Mouse (Mus musculus) liver, postnatal 0 days (tissue): Measurements from ENCODE around the gene Zfp644. TPM values are rescaled to one million over a fixed set of nuclear protein-coding genes. Genes with fewer than 3 reads are reported as not detected.

Source experiments
- ATAC-seq: fragments of 200-750 bp; cut with Nextera tagmentation; 2 replicates; pipeline ENCODE4 v1.8.0; 2017; ENCODE audit warnings: mild to moderate bottlenecking, moderate library complexity
- DNase-seq: peaks from one replicate; pipeline ENCODE4 v3.0.0-alpha.2; 2016
- H3K27ac ChIP-seq: fragments of 300-500 bp; sonication (generic); 2 replicates; pipeline ENCODE4 v1.5.1; 2014; ENCODE audit warnings: antibody characterized with exemption, moderate library complexity, mild to moderate bottlenecking, low read depth
- H3K27me3 ChIP-seq: fragments of 300-500 bp; sonication (generic); 2 replicates; pipeline ENCODE4 v1.6.1; 2014; ENCODE audit warnings: low read length, control low read depth, mixed read lengths; ENCODE audit not compliant: insufficient read depth
- H3K36me3 ChIP-seq: fragments of 300-500 bp; sonication (generic); replicated peaks from 2 replicates; pipeline ENCODE4 v1.6.1; 2014; ENCODE audit warnings: mild to moderate bottlenecking, control low read depth, low read length, moderate library complexity, mixed read lengths; ENCODE audit not compliant: insufficient read depth
- H3K4me1 ChIP-seq: fragments of 300-500 bp; sonication (generic); 2 replicates; pipeline ENCODE4 v1.6.1; 2014; ENCODE audit warnings: antibody characterized with exemption, mild to moderate bottlenecking, control low read depth; ENCODE audit not compliant: insufficient read depth
- H3K4me2 ChIP-seq: fragments of 300-500 bp; sonication (generic); 2 replicates; pipeline ENCODE4 v1.6.1; 2014; ENCODE audit warnings: low read depth, mild to moderate bottlenecking, low read length, moderate library complexity, mixed read lengths
- H3K4me3 ChIP-seq: fragments of 300-500 bp; sonication (generic); 2 replicates; pipeline ENCODE4 v1.5.1; 2014; ENCODE audit warnings: low read depth, low read length
- H3K9ac ChIP-seq: fragments of 300-500 bp; sonication (generic); replicated peaks from 2 replicates; pipeline ENCODE4 v1.6.1; 2014; ENCODE audit warnings: mild to moderate bottlenecking, moderate library complexity
- H3K9me3 ChIP-seq: fragments of 300-500 bp; sonication (generic); 2 replicates; pipeline ENCODE4 v1.6.1; 2016; ENCODE audit warnings: mild to moderate bottlenecking, control low read depth, low read length, mixed read lengths
- CTCF ChIP-seq: sonication (generic); IDR thresholded peaks from 2 replicates; pipeline ENCODE4 v1.5.1; 2016; ENCODE audit warnings: antibody characterized with exemption, low read depth
- EP300 ChIP-seq: IDR thresholded peaks from 2 replicates; pipeline ENCODE4 v1.6.1; 2016; ENCODE audit warnings: antibody characterized with exemption, low read depth, mild to moderate bottlenecking
- WGBS: fragments of 180-500 bp; shearing (Covaris S2); extraction: QIAGEN DNeasy Blood & Tissue Kit; methylation state at CpG from one replicate; pipeline ENCODE4 v1.1.7; 2014; ENCODE audit not compliant: insufficient replicate concordance; 5-methylcytosine and 5-hydroxymethylcytosine counted together
- polyA plus RNA-seq: library from polyadenylated mRNA; unstranded; fragments of >200 nt; fragmentation: Nextera tagmentation; extraction: Ambion mirVana; gene quantifications from 2 replicates; pipeline ENCODE4 v1.2.1, GENCODE M21; 2015

Zfp644 gene
- polyA plus RNA-seq, 1 experiment from 2014 or later, result 19.8 TPM

- Histone ChIP-seq H3K27me3 (no peaks in the 10 kb centered on the region), H3K9me3 (no peaks in the 10 kb centered on the region), H3K36me3 (peaks cover 35% of the 10 kb centered on the region), H3K4me3 (no peak overlapping the region), H3K27ac (no peak overlapping the region), H3K9ac (no peak overlapping the region), H3K4me2 (no peak overlapping the region), H3K4me1 (no peaks in the 10 kb centered on the region)
- no peak for ATAC-seq
- WGBS, result 73% methylated on average over 2 of the region's 2 CpGs
- DNase-seq, result no peak
- TF ChIP-seq CTCF, result no peak
- TF ChIP-seq EP300, result no peak
Observed at GRCm38 (mm10) chr5:106639627-106640026, 57.5 kb downstream of the Zfp644 start.

- Histone ChIP-seq H3K27me3 (no peaks in the 10 kb centered on the region), H3K9ac (no peak overlapping the region), H3K4me3 (no peak overlapping the region), H3K27ac (no peak overlapping the region), H3K9me3 (no peaks in the 10 kb centered on the region), H3K4me1 (no peaks in the 10 kb centered on the region), H3K4me2 (no peak overlapping the region), H3K36me3 (peaks cover 39% of the 10 kb centered on the region)
- TF ChIP-seq CTCF (no peak), EP300 (no peak)
- DNase-seq, result no peak
- 88% methylated on average over 13 of the region's 13 CpGs for WGBS
- ATAC-seq, result no peak
Observed at GRCm38 (mm10) chr5:106636423-106636946, 60.6 kb downstream of the Zfp644 start.

- Histone ChIP-seq H3K9ac (no peak overlapping the region), H3K4me3 (no peak overlapping the region), H3K27me3 (no peaks in the 10 kb centered on the region), H3K9me3 (no peaks in the 10 kb centered on the region), H3K4me1 (no peaks in the 10 kb centered on the region), H3K36me3 (peaks cover 16% of the 10 kb centered on the region; the same call in 1 of the 2 replicates), H3K27ac (no peak overlapping the region), H3K4me2 (no peak overlapping the region)
- DNase-seq (no peak), ATAC-seq (no peak)
- TF ChIP-seq EP300 (no peak), CTCF (no peak)
- 84% methylated on average over 8 of the region's 8 CpGs for WGBS
Observed at GRCm38 (mm10) chr5:106628369-106629149, 68.5 kb downstream of the Zfp644 start.

- H3K36me3 ChIP-seq, result peaks cover 30% of the 10 kb centered on the region
- no peak for DNase-seq
Observed at GRCm38 (mm10) chr5:106623337-106623736, 73.8 kb downstream of the Zfp644 start.

GRCm38 (mm10) chr5:106622193-106622592, 74.9 kb downstream of the Zfp644 start:
- WGBS, result 94% methylated on average over 5 of the region's 5 CpGs
- Histone ChIP-seq H3K27me3 (no peaks in the 10 kb centered on the region), H3K36me3 (peaks cover 35% of the 10 kb centered on the region), H3K27ac (no peak overlapping the region), H3K4me1 (no peaks in the 10 kb centered on the region), H3K4me3 (no peak overlapping the region), H3K4me2 (no peak overlapping the region), H3K9me3 (no peaks in the 10 kb centered on the region), H3K9ac (no peak overlapping the region)
- no peak for ATAC-seq
- DNase-seq, result no peak
- TF ChIP-seq CTCF (no peak), EP300 (no peak)

More at GRCm38 (mm10) chr5:106623337-106623736, 73.8 kb downstream of the Zfp644 start:
- no peak for TF ChIP-seq CTCF
- no peak for TF ChIP-seq EP300
- WGBS, result 91% methylated on average over 4 of the region's 4 CpGs
- Histone ChIP-seq H3K9me3 (no peaks in the 10 kb centered on the region), H3K4me1 (no peaks in the 10 kb centered on the region), H3K27ac (no peak overlapping the region), H3K4me2 (no peak overlapping the region), H3K4me3 (no peak overlapping the region), H3K27me3 (no peaks in the 10 kb centered on the region), H3K9ac (no peak overlapping the region)
- ATAC-seq, result no peak

GRCm38 (mm10) chr5:106620446-106620845, 76.6 kb downstream of the Zfp644 start:
- Histone ChIP-seq H3K4me2 (no peak overlapping the region), H3K4me1 (no peaks in the 10 kb centered on the region), H3K27ac (no peak overlapping the region), H3K9ac (no peak overlapping the region), H3K9me3 (no peaks in the 10 kb centered on the region), H3K4me3 (no peak overlapping the region), H3K27me3 (no peaks in the 10 kb centered on the region), H3K36me3 (peaks cover 37% of the 10 kb centered on the region)
- ATAC-seq, result no peak
- 91% methylated on average over 6 of the region's 6 CpGs for WGBS
- no peak for TF ChIP-seq EP300
- no peak for TF ChIP-seq CTCF
- no peak for DNase-seq
